Mouse (Mus musculus): ENCODE data around the gene Dtx1. TPM values are rescaled to one million over a fixed set of nuclear protein-coding genes. Genes with fewer than 3 reads are reported as not detected.
A peak's percentile ranks its signal among the peaks of the same experiment; 100 is the strongest.

Dtx1 gene
- polyA plus RNA-seq, 1 experiment from 2014 or later: 5.9 TPM

DNA sequence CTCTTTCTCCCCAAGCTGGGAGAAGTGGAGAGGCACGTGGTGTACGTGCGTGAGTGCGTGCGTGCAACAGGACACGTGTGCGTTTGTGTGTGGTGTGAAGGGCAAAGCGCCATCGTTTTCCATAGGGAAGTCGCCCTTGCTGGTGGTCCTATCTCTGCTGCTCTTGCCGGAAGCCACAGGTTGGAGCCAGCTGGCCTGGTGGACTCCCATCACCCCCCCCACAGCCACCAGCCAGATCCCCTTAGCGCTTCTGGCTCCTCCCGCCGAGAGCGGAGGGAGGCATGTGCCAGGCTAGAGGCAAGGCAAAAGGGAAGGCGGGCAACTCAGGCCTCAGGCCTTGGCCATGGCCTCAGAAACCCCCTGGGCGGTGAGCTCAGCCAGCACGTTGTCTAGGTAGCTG, 30.8 kb downstream of the Dtx1 start:
- H3K4me1 ChIP-seq (ENCODE audit: control insufficient read depth, insufficient read depth, low read length): peaks cover 10% of the 10 kb centered on the region; the same call in 1 of the 2 replicates
- ATAC-seq (ENCODE audit: insufficient number of reproducible peaks, insufficient read depth, low FRiP score, low read depth): no peak
- H3K9ac ChIP-seq (replicated peaks; ENCODE audit: low read depth, low read length): no peak overlapping the region
- no peaks in the 10 kb centered on the region for H3K9me3 ChIP-seq (ENCODE audit: control insufficient read depth, low read depth, low read length)
- 92% methylated on average over 18 of the region's 18 CpGs for WGBS
- no peak overlapping the region for H3K27ac ChIP-seq (ENCODE audit: low read length)
- H3K27me3 ChIP-seq (ENCODE audit: control insufficient read depth, insufficient read depth, low read length): 0 out of 2 replicates have a peak, but pooled peaks cover 9% of the 10 kb centered on the region
- H3K4me2 ChIP-seq (replicated peaks; ENCODE audit: low read depth, low read length): no peak overlapping the region
- no peak overlapping the region for H3K4me3 ChIP-seq (ENCODE audit: low read depth, low read length)
- H3K36me3 ChIP-seq (ENCODE audit: control insufficient read depth, insufficient read depth, low read length): no peaks in the 10 kb centered on the region

DNA sequence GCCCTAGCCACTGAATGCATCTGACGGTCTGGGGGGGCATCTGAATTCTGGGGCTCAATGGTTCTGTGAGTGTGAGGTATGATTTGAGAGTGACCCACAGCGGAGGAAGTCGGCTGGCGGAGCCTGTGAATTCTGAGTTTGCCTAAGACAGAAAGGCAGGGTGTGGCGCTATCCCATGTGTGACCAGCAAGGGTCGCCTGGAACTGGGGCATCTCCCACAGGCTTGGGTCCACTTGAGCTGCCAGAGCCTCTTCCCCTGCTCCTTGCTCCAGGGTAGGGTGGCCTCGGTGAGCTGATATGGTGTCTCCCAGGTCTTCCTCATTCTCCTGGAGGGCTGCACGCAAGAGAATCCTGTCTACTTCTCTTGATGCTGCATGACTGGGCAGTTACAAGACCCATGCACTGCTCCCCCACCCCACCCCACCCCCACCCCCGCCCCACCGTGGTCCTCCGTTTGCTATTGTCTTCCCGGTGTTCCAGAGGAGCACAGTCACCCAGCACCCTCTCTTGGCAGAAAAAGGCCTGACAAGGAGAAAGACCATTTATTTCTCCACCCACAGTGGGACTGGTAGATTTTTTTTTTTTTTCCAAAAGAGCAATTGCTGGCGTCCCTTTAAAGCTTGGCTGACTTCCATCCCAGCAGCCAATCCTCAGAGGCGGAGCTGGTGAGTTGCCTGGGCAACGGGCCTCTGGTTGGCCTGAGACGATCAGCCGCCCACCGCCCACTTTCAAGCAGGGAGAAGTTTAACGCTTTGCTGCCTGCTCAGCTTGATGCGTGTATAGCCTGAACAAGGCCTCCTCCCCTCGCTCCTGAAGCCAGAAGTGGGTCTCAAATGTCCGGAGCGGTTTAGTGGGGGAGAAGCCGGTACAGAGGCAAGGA, 31.8 kb downstream of the Dtx1 start:
- Histone ChIP-seq H3K9me3 (ENCODE audit: control insufficient read depth, low read depth, low read length) (no peaks in the 10 kb centered on the region), H3K4me1 (ENCODE audit: control insufficient read depth, insufficient read depth, low read length) (peaks cover 10% of the 10 kb centered on the region; the same call in 1 of the 2 replicates), H3K27me3 (ENCODE audit: control insufficient read depth, insufficient read depth, low read length) (0 out of 2 replicates have a peak, but pooled peaks cover 9% of the 10 kb centered on the region), H3K36me3 (ENCODE audit: control insufficient read depth, insufficient read depth, low read length) (no peaks in the 10 kb centered on the region), H3K9ac (replicated peaks; ENCODE audit: low read depth, low read length) (no peak overlapping the region; the same call in 1 of the 2 replicates), H3K4me3 (ENCODE audit: low read depth, low read length) (peak overlapping the region; percentile 24), H3K27ac (ENCODE audit: low read length) (no peak overlapping the region), H3K4me2 (replicated peaks; ENCODE audit: low read depth, low read length) (peak overlapping the region; percentile 53)
- 3% methylated on average over 24 of the region's 24 CpGs for WGBS
- ATAC-seq (ENCODE audit: insufficient number of reproducible peaks, insufficient read depth, low FRiP score, low read depth): peak; percentile 81

- ATAC-seq (ENCODE audit: insufficient number of reproducible peaks, insufficient read depth, low FRiP score, low read depth): no peak
Measured at GRCm38 (mm10) chr5:120677516-120677915, 34.2 kb downstream of the Dtx1 start.

DNA sequence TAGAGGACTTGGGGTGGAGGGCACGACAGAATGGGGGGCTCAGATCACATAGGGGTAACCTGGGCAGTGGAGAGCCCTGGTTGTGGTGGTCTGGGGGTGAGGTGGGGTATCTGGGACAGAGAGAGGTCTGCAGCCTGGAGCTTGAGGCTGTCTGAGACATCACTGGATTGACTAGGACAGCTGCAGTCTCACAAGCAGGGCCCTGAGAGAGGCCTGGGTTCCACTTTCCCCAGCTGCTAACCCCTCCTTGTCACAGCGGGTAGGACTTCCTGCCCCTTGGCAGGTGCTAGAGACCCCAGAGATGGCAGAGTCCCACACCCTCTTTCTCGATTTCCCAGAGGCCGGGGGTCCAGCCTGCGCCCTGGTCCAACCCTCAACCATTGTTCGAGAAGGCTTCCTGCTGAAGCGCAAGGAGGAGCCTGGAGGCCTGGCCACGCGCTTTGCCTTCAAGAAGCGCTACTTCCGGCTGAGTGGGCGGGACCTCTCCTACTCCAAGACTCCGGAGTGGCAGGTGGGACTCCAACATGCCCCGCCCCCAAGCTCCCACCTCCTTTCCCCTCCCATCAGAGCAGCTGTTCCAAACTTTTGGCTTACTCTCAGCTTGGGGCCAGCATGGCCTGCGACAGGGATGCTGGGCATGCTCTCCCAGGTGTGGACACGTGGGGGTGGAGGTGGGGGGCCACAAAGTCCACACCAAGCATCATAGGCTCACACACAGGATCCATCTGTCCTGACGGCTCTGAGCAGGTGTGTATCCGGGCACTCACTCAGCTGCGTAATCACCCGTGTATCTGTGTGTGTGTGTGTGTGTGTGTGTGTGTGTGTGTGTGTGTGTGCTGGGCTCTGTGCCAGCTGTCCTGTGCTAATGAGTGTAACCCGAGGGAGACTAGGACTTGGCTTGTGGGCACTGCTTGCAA, 37.2 kb downstream of the Dtx1 start:
- 27% methylated on average over 21 of the region's 21 CpGs for WGBS
- no peaks in the 10 kb centered on the region for H3K9me3 ChIP-seq (ENCODE audit: control insufficient read depth, low read depth, low read length)
- no peak overlapping the region for H3K4me2 ChIP-seq (replicated peaks; ENCODE audit: low read depth, low read length)
- H3K27ac ChIP-seq (ENCODE audit: low read length): no peak overlapping the region
- no peak overlapping the region for H3K9ac ChIP-seq (replicated peaks; ENCODE audit: low read depth, low read length)
- ATAC-seq (ENCODE audit: insufficient number of reproducible peaks, insufficient read depth, low FRiP score, low read depth): peak; percentile 20; the same call in 1 of the 2 replicates
- no peak overlapping the region for H3K4me3 ChIP-seq (ENCODE audit: low read depth, low read length)
- H3K4me1 ChIP-seq (ENCODE audit: control insufficient read depth, insufficient read depth, low read length): peaks cover 4% of the 10 kb centered on the region; the same call in 1 of the 2 replicates
- no peaks in the 10 kb centered on the region for H3K27me3 ChIP-seq (ENCODE audit: control insufficient read depth, insufficient read depth, low read length)
- no peaks in the 10 kb centered on the region for H3K36me3 ChIP-seq (ENCODE audit: control insufficient read depth, insufficient read depth, low read length)

More at GRCm38 (mm10) chr5:120677516-120677915, 34.2 kb downstream of the Dtx1 start:
- 14% methylated on average over 2 of the region's 2 CpGs for WGBS
- no peak overlapping the region for H3K4me3 ChIP-seq (ENCODE audit: low read depth, low read length)
- H3K27ac ChIP-seq (ENCODE audit: low read length): no peak overlapping the region
- no peaks in the 10 kb centered on the region for H3K36me3 ChIP-seq (ENCODE audit: control insufficient read depth, insufficient read depth, low read length)
- H3K9ac ChIP-seq (replicated peaks; ENCODE audit: low read depth, low read length): no peak overlapping the region
- no peaks in the 10 kb centered on the region for H3K9me3 ChIP-seq (ENCODE audit: control insufficient read depth, low read depth, low read length)
- H3K27me3 ChIP-seq (ENCODE audit: control insufficient read depth, insufficient read depth, low read length): 0 out of 2 replicates have a peak, but pooled peaks cover 4% of the 10 kb centered on the region
- peaks cover 12% of the 10 kb centered on the region; the same call in 1 of the 2 replicates for H3K4me1 ChIP-seq (ENCODE audit: control insufficient read depth, insufficient read depth, low read length)
- H3K4me2 ChIP-seq (replicated peaks; ENCODE audit: low read depth, low read length): no peak overlapping the region

DNA sequence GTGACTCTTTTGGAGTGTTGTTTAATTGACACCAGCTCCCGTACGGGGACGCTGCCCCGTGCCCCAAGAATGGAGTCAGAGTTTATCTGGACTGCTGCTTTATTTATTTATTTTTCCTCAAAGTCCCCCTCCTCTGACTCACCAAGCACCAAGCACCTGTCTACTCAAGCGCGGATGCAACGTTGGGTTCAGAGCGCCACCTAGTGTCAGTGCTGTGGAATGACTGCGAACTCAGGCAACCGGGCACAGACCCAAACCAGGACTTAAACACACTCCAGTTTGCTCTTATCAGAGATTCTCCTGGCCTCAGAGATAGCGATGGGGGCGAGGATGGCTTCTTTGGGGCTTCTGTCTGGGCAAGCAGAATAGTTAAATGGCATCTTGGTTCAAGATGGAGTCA, 38.1 kb downstream of the Dtx1 start:
- H3K4me2 ChIP-seq (replicated peaks; ENCODE audit: low read depth, low read length): no peak overlapping the region
- 5% methylated on average over 12 of the region's 12 CpGs for WGBS
- no peaks in the 10 kb centered on the region for H3K9me3 ChIP-seq (ENCODE audit: control insufficient read depth, low read depth, low read length)
- H3K4me3 ChIP-seq (ENCODE audit: low read depth, low read length): no peak overlapping the region
- no peaks in the 10 kb centered on the region for H3K27me3 ChIP-seq (ENCODE audit: control insufficient read depth, insufficient read depth, low read length)
- H3K27ac ChIP-seq (ENCODE audit: low read length): no peak overlapping the region
- no peak for ATAC-seq (ENCODE audit: insufficient number of reproducible peaks, insufficient read depth, low FRiP score, low read depth)
- no peak overlapping the region for H3K9ac ChIP-seq (replicated peaks; ENCODE audit: low read depth, low read length)
- H3K4me1 ChIP-seq (ENCODE audit: control insufficient read depth, insufficient read depth, low read length): 0 out of 2 replicates have a peak, but pooled peaks cover 2% of the 10 kb centered on the region
- no peaks in the 10 kb centered on the region for H3K36me3 ChIP-seq (ENCODE audit: control insufficient read depth, insufficient read depth, low read length)

GRCm38 (mm10) chr5:120671865-120672264, 39.9 kb downstream of the Dtx1 start:
- Histone ChIP-seq H3K27me3 (ENCODE audit: control insufficient read depth, insufficient read depth, low read length) (no peaks in the 10 kb centered on the region), H3K27ac (ENCODE audit: low read length) (no peak overlapping the region), H3K9me3 (ENCODE audit: control insufficient read depth, low read depth, low read length) (no peaks in the 10 kb centered on the region), H3K4me2 (replicated peaks; ENCODE audit: low read depth, low read length) (no peak overlapping the region), H3K4me3 (ENCODE audit: low read depth, low read length) (no peak overlapping the region), H3K4me1 (ENCODE audit: control insufficient read depth, insufficient read depth, low read length) (0 out of 2 replicates have a peak, but pooled peaks cover 2% of the 10 kb centered on the region), H3K36me3 (ENCODE audit: control insufficient read depth, insufficient read depth, low read length) (no peaks in the 10 kb centered on the region), H3K9ac (replicated peaks; ENCODE audit: low read depth, low read length) (no peak overlapping the region)
- WGBS: 82% methylated on average over 3 of the region's 3 CpGs
- no peak for ATAC-seq (ENCODE audit: insufficient number of reproducible peaks, insufficient read depth, low FRiP score, low read depth)

DNA sequence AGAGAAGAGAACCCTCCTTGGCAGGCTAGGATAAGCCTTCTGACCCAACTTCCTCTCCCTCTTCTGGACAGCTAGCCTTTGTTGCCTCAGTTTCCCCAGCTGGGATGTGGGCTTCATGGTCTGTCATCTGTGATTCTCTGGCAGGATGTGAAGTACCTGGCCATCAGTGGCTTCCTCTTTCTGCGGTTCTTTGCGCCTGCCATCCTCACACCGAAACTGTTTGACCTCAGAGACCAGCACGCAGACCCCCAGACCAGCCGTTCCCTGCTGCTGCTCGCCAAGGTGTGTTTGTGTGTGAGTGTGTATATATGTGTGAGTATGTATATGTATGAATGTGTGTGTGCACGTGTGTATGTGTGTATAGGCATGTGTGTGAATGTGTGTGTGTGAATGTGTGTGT, 41.6 kb downstream of the Dtx1 start:
- 90% methylated on average over 7 of the region's 7 CpGs for WGBS
- no peak overlapping the region for H3K27ac ChIP-seq (ENCODE audit: low read length)
- H3K36me3 ChIP-seq (ENCODE audit: control insufficient read depth, insufficient read depth, low read length): no peaks in the 10 kb centered on the region
- H3K27me3 ChIP-seq (ENCODE audit: control insufficient read depth, insufficient read depth, low read length): no peaks in the 10 kb centered on the region
- H3K9ac ChIP-seq (replicated peaks; ENCODE audit: low read depth, low read length): no peak overlapping the region
- 0 out of 2 replicates have a peak, but pooled peaks cover 2% of the 10 kb centered on the region for H3K4me1 ChIP-seq (ENCODE audit: control insufficient read depth, insufficient read depth, low read length)
- no peak overlapping the region for H3K4me3 ChIP-seq (ENCODE audit: low read depth, low read length)
- no peaks in the 10 kb centered on the region for H3K9me3 ChIP-seq (ENCODE audit: control insufficient read depth, low read depth, low read length)
- H3K4me2 ChIP-seq (replicated peaks; ENCODE audit: low read depth, low read length): no peak overlapping the region
- ATAC-seq (ENCODE audit: insufficient number of reproducible peaks, insufficient read depth, low FRiP score, low read depth): no peak

- Histone ChIP-seq H3K27me3 (ENCODE audit: control insufficient read depth, insufficient read depth, low read length) (no peaks in the 10 kb centered on the region), H3K36me3 (ENCODE audit: control insufficient read depth, insufficient read depth, low read length) (no peaks in the 10 kb centered on the region), H3K27ac (ENCODE audit: low read length) (no peak overlapping the region), H3K4me1 (ENCODE audit: control insufficient read depth, insufficient read depth, low read length) (no peaks in the 10 kb centered on the region), H3K9ac (replicated peaks; ENCODE audit: low read depth, low read length) (no peak overlapping the region), H3K4me3 (ENCODE audit: low read depth, low read length) (no peak overlapping the region), H3K9me3 (ENCODE audit: control insufficient read depth, low read depth, low read length) (no peaks in the 10 kb centered on the region), H3K4me2 (replicated peaks; ENCODE audit: low read depth, low read length) (no peak overlapping the region)
- no peak for ATAC-seq (ENCODE audit: insufficient number of reproducible peaks, insufficient read depth, low FRiP score, low read depth)
- WGBS: 66% methylated on average over 7 of the region's 7 CpGs
Measured at GRCm38 (mm10) chr5:120668761-120669160, 43.0 kb downstream of the Dtx1 start.

Measured in stomach, embryonic 14.5 days (tissue).